Mouse (Mus musculus): ENCODE measurements around the gene Col26a1. TPM values are rescaled to one million over a fixed set of nuclear protein-coding genes. Genes with fewer than 3 reads are reported as not detected.

The Col26a1 gene
- total RNA-seq, 2 experiments from 2014 or later = 17.5 to 22.3 TPM

DNA sequence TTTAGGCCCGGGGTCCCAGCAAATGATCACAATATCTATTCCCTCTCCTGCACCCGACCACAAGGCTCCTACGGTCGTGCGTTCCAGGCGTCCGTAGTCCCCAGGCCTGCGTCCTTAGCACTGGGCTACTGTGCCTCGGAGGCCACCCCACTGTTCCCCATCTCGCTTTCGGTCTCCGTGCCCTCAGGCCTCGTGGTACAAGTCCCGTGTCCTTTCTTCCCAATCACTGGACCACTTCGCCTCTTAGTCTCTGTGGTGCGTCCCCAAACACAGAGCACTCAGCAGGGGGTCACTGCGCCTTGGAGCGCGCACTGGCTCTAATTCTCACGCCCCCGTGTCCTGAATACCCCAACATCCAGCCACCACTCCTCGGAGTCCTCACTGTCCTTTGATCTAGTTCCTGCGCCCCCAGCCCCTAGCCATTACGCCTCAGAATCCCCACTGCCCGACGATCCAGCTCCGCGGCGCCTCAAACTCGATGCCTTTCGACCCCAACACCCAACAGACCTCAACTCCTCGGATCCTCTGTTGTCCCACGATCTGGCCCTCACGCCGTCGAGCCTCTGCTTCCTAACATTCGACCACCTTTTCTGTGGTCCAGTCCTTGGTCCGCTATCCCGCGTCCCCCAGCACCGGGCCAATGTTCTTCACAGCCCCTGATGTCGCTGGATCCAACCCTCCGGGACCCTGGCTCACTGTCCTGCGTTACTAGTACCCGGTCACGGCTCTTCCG, 788 bp downstream of the Col26a1 start:
- DNase-seq (ENCODE audit: low spot score in 2 of 2) = no peak

GRCm38 (mm10) chr5:136881380-136882009, 1.5 kb downstream of the Col26a1 start:
- DNase-seq (ENCODE audit: low spot score in 2 of 2) = peak; percentile 57 to 59

GRCm38 (mm10) chr5:136880101-136880500, 2.9 kb downstream of the Col26a1 start:
- no peak for DNase-seq (ENCODE audit: low spot score in 2 of 2)

GRCm38 (mm10) chr5:136874271-136874670, 8.7 kb downstream of the Col26a1 start:
- DNase-seq (ENCODE audit: low spot score in 2 of 2) = no peak

DNA sequence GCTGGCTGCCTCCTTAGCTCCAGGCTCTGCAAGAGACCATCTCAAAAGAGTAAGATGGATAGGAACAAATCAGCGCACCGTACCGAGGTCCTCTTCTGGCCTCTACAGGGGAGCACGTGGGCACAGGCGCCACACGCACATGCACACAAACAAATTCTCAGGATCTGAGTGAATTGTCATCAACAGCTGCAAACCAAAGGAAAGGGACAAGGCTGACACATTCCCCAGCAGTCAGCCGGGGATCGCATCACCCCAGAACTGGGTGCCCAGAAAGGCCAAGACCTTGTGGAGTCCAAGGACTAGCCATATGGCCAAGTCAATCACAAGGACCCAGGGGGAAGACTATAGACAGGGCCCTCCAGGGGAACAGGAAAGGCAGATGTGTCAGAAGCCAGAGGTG, 10.6 kb downstream of the Col26a1 start:
- no peak for DNase-seq (ENCODE audit: low spot score in 2 of 2)

- DNase-seq (ENCODE audit: low spot score in 2 of 2) = no peak
Observed at GRCm38 (mm10) chr5:136869451-136870114, 13.4 kb downstream of the Col26a1 start.

DNA sequence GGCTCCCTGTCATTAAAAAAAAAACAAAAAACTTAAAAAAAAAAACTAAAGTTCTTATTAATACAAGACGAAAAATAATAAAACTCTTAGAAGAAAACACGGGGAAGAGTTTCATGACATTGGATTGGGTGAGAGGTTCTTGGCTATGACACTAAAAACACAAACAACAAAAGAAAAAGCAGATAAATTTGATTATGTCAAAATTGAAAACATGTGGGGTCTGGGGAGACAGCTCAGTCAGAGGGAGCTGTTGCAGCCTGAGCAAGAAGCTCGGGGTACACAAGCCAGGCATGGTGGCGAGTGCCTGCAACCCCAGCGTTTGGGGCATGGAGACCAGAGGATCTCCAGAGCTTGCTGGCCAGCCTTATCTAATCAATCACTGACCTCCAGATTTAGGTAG, 15.3 kb downstream of the Col26a1 start:
- no peak for DNase-seq (ENCODE audit: low spot score in 2 of 2)

GRCm38 (mm10) chr5:136863961-136864674, 18.9 kb downstream of the Col26a1 start:
- DNase-seq (ENCODE audit: low spot score in 2 of 2) = no peak

GRCm38 (mm10) chr5:136863276-136863675, 19.7 kb downstream of the Col26a1 start:
- no peak for DNase-seq (ENCODE audit: low spot score in 2 of 2)

GRCm38 (mm10) chr5:136862806-136863205, 20.2 kb downstream of the Col26a1 start:
- no peak for DNase-seq (ENCODE audit: low spot score in 2 of 2)

DNA sequence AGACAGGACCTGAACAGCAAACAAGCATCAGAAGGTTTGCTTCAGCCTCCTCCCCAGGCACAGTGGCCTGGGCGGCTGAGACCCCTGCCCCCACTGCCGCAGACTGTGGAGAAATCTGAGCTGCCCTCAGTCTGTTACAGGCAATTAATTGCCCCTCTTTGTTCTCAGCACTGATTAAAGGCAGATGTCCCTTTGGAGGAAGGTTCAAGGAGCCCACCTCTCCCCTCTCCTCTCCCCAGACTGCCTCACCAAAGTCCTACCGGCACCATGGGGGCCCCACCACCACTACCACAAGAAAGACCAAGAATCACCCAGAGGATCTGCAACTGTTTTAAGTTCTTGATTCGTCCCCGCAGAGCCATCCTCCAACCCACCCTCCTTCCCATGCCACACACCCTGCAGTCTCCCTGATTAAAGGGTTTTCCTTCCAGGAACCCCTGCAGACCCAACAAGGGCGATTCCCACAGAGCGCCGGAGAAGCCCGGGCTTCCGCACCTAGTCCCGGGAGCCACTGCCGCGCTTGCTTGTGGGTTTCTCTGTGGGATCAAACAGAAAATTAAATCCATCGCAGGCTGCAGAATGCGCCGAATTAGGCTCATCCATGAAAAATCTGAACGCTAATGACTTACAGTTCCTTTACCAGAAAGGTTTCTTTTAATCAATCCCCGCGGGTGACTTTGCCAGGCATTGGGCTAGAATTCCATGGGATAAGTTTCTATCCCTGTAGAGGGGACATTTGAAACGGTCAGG, 21.6 kb downstream of the Col26a1 start:
- DNase-seq (ENCODE audit: low spot score in 2 of 2) = no peak

DNA sequence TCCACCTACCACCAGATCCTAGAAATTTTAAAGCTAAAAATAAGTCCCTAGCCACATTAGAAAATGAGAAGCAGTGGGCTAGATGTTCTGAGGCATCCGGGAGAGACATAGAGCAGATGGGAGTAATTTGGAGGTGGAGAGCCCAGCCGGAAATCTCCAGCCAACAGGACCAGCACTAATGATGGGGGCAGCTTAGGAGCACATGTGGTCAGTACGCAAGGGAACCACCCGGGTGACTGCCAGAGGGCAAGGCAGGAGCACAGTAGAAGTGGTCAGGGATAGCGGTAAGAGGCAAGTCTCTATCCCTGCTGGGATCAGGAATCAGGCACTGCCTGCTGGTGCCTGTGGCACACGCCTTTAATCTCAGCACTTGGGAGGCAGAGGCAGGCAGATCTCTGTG, 32.3 kb downstream of the Col26a1 start:
- no peak for DNase-seq (ENCODE audit: low spot score in 2 of 2)

DNA sequence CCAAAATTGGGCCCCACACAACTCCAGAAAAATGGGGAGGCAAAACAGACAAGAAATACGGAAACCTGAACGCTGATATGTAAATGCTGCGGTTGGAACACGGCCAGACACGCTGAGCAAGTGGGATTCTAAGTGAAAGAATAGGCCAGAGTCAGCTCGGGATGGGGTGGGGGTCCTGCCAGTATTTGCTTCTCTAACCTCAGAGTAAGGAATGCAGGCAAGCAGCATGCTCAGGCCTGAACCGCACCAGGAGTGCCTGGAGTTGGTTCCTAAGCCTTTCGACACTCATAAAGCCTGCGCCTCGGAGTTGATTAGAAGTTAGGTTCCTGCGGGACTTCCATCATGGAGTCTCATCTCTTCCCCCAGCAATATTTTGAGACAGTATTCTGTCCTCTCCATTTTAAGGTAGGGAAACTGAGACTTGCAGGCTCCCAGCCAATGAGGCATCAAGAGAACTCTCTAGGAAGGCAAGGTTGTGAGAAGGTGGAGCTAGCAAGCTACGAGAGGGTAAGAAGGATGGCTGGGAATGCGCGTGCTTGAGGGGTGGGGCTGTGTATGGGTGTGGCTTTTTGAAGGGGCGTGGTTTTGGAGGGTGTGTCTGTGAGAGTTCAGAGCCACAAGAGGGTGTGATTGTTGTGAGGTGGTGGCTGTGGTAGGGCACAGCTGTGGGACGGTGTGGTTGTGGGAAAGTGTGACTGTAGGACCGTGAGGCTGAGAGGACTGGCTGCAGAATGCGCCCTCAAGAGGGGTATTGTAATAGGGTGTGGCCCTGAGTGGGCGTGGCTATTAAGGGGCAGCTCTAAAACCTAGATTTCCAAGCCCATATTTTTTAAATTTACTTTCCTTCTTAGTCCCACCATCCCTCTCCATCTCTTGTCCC, 36.4 kb downstream of the Col26a1 start:
- no peak for DNase-seq (ENCODE audit: low spot score in 2 of 2)

DNA sequence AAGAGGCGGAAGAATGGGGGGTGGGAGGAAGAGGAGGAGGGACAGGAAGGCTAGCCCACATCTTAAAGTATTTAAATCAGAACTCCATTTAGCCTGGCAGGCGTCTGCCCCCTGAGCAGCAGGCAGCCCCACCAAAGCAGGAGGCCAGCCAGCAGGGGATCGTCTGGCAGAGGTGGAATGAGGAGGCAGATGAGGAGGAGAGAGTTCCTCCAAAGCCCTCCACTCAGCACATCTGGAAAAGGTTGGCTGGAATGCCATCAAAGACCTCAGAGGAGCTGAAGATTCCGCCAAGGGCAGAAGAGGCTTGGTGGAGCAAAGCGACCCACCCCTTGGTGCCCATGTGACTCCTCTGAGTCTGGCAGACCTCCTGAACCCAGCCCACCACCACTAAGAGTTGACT, 39.1 kb downstream of the Col26a1 start:
- DNase-seq (ENCODE audit: low spot score in 2 of 2) = no peak

- peak; percentile 38 to 47 for DNase-seq (ENCODE audit: low spot score in 2 of 2)
Observed at GRCm38 (mm10) chr5:136840036-136840435, 43.0 kb downstream of the Col26a1 start.

DNA sequence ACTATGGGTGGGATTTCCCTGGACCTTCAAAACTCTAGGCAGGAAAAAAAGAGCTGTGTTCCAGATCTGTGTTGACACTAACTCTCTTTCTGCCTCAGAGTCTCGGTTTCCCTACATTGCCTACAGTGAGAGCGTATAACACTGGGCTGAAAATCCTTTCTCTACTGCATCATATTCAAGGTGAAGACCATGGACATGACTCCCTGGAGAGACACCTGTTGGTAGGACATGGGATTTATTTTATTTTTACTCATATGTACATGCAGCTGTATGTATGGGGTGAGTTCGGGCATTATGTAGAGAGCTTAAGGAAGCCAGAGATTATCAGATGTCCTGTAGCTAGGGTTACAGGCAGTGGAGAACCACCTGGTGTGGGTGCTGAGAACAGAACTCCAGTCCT, 50.0 kb downstream of the Col26a1 start:
- no peak for DNase-seq (ENCODE audit: low spot score in 2 of 2)

GRCm38 (mm10) chr5:136830156-136830555, 52.9 kb downstream of the Col26a1 start:
- DNase-seq (ENCODE audit: low spot score in 2 of 2) = no peak

- DNase-seq (ENCODE audit: low spot score in 2 of 2) = no peak
Observed at GRCm38 (mm10) chr5:136821971-136822370, 61.0 kb downstream of the Col26a1 start.

DNA sequence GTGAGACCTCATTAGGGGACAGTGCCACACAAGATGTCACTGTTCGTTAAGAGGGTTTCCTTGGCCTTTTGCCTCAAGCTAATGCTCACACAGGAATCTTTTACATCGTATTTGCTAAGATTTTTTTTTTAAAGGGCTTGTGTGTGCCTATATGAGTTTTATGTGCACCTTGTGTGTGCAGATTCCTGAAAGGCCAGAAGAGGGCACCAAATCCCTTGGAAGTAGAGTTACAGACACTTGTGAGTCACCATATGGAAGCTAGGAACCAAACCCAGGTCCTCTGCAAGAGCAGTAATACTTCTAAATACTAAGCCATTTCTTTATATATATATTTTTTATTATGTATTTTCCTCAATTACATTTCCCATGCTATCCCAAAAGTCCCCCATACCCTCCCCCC, 62.1 kb downstream of the Col26a1 start:
- no peak for DNase-seq (ENCODE audit: low spot score in 2 of 2)

DNA sequence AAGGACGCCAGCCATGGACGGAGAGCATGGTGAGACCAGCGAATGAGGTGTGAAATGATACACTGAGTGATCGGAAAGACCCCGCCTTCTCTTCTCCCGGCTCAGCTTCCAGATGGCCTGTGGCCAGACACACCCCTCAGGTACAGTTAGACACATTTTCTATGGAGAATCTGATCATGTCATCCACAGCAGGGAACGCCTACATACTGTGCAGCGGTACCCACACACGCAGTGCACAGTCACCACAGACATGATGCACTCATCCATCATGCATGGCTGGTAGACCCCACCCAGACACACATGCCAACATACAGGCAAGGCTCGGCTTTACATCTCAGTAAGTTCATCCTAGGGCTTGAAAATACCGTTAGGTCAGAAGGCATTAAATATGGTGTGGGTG, 63.3 kb downstream of the Col26a1 start:
- DNase-seq (ENCODE audit: low spot score in 2 of 2) = no peak

All from adrenal gland, postnatal 4 days (tissue).